Mouse (Mus musculus) large intestine, adult 2 months (tissue): ENCODE data around the gene Aicda. TPM values are rescaled to one million over a fixed set of nuclear protein-coding genes. Genes with fewer than 3 reads are reported as not detected.

ENCODE experiments used
- polyA plus RNA-seq: library from polyadenylated mRNA; depleted of rRNA; stranded (reverse); fragments of >200 nt; gene quantifications from 2 replicates; pipeline ENCODE4 v1.2.3, GENCODE M21; 2012; rRNA removed

Aicda gene
- polyA plus RNA-seq, 1 experiment: 1.0 TPM

Other genes starting within 250 kb of the Aicda start
- gene M6pr, start 245.1 kb upstream of the Aicda start, polyA plus RNA-seq: 62.8 and 67.8 TPM in 2 replicates
- gene Phc1, start 213.2 kb upstream of the Aicda start, polyA plus RNA-seq: 5.9 and 9.1 TPM in 2 replicates
- gene Rimklb, start 55.0 kb upstream of the Aicda start, polyA plus RNA-seq: 0.02 TPM in 1 of 2 replicates, not detected in the other
- gene Mfap5, start 48.0 kb upstream of the Aicda start, polyA plus RNA-seq: 12.8 and 15.4 TPM in 2 replicates
- 14.3 and 25.6 TPM in 2 replicates for gene Apobec1, start 48.6 kb downstream of the Aicda start, polyA plus RNA-seq
- gene Gdf3, start 56.3 kb downstream of the Aicda start, polyA plus RNA-seq: 0.11 and 0.19 TPM in 2 replicates
- not detected in 2 replicates for gene Dppa3, start 72.6 kb downstream of the Aicda start, polyA plus RNA-seq
- 0.10 TPM in 1 of 2 replicates, not detected in the other for gene Nanog, start 153.7 kb downstream of the Aicda start, polyA plus RNA-seq
- gene Slc2a3, start 247.8 kb downstream of the Aicda start, polyA plus RNA-seq: 2.1 and 2.8 TPM in 2 replicates